Mouse (Mus musculus): Measurements from ENCODE around the gene S1pr4. TPM values are rescaled to one million over a fixed set of nuclear protein-coding genes. Genes with fewer than 3 reads are reported as not detected.

The S1pr4 gene
- polyA plus RNA-seq, 1 experiment from 2014 or later = 0.99 TPM

DNA sequence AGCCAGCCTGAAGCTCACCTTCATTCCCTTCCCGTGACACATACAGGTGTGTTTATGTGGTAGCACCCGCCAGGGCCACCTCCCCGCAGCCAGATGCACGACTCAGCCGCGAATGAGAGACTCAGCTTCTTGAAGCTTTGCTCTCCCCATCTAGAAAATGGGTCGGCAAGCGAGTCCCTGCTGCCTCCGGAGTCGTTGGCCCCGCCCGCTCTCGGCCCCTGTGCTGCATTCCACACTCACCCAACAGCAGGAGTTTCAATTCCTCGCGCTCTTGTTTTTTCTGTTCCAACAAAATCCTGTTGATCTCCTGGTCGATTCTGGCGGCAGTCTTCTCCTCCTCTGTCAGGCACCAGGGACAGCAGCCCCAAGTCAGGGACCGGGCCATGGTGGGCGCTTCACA lies 23.6 kb upstream of the S1pr4 start:
- Histone ChIP-seq H3K9ac (ENCODE audit: low read depth, low read length) (peak overlapping the region; percentile 51; the same call in 1 of the 2 replicates), H3K27ac (ENCODE audit: low read length) (peak overlapping the region; percentile 54; the same call in 1 of the 2 replicates), H3K4me3 (ENCODE audit: low read length) (peak overlapping the region; percentile 19; the same call in 1 of the 2 replicates), H3K9me3 (ENCODE audit: control insufficient read depth, low read length) (no peaks in the 10 kb centered on the region), H3K27me3 (replicated peaks; ENCODE audit: control insufficient read depth, insufficient read depth, low read length) (no peaks in the 10 kb centered on the region), H3K36me3 (ENCODE audit: control insufficient read depth, insufficient read depth, low read length) (no peaks in the 10 kb centered on the region), H3K4me2 (ENCODE audit: low read depth, low read length) (peak overlapping the region; percentile 6; the same call in 1 of the 2 replicates), H3K4me1 (ENCODE audit: control insufficient read depth, insufficient read depth, low read length) (peaks cover 11% of the 10 kb centered on the region)
- 19% methylated on average over 19 of the region's 19 CpGs for WGBS
- no peak for ATAC-seq

DNA sequence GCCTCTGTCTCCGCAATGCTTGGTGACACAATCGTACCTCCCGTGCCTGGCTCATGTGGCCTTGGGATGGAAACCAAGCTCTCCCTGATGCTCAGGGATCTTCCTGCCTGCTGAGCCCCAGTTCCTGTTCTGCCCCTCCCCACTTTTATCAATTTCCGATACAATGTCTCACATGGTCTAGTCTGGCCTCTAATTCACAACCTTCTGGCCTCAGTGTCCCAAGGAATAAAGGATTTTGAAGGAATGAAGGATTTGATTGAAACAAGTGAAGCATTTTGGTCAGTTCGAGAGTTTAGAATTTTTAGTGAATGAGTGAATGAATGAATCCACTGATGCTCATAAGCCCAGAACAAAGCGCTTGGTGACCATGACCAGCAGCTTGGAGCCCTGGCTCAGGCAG lies 23.2 kb upstream of the S1pr4 start:
- Histone ChIP-seq H3K36me3 (ENCODE audit: control insufficient read depth, insufficient read depth, low read length) (no peaks in the 10 kb centered on the region), H3K9me3 (ENCODE audit: control insufficient read depth, low read length) (no peaks in the 10 kb centered on the region), H3K27ac (ENCODE audit: low read length) (no peak overlapping the region), H3K9ac (ENCODE audit: low read depth, low read length) (0 out of 2 replicates have a peak overlapping the region, but pooled peaks have one; percentile 51), H3K27me3 (replicated peaks; ENCODE audit: control insufficient read depth, insufficient read depth, low read length) (no peaks in the 10 kb centered on the region), H3K4me3 (ENCODE audit: low read length) (no peak overlapping the region), H3K4me2 (ENCODE audit: low read depth, low read length) (0 out of 2 replicates have a peak overlapping the region, but pooled peaks have one; percentile 6), H3K4me1 (ENCODE audit: control insufficient read depth, insufficient read depth, low read length) (peaks cover 11% of the 10 kb centered on the region)
- no peak for ATAC-seq
- 72% methylated on average over 6 of the region's 6 CpGs for whole genome bisulfite sequencing

DNA sequence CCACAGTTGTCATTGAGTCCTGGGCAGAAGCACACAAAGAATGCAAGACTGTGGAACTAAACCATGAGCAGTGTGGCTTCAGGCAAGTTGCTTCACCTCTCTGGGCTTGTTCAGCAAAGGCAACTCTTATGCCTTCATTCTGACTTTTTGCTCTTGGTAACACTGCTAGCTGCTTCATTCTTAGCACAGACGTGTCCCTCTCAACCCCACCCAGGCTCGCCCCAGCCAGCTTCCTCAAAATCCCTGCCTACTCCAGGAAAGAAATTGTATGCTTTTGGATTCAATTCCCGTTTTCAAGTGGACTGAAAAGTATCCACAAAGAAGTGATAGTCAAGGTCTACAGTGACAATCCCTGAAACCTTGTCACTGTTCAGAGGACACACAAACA lies 20.0 kb upstream of the S1pr4 start:
- H3K27ac ChIP-seq (ENCODE audit: low read length) = no peak overlapping the region
- ATAC-seq = no peak
- no peak overlapping the region for H3K4me3 ChIP-seq (ENCODE audit: low read length)
- H3K9me3 ChIP-seq (ENCODE audit: control insufficient read depth, low read length) = no peaks in the 10 kb centered on the region
- H3K36me3 ChIP-seq (ENCODE audit: control insufficient read depth, insufficient read depth, low read length) = no peaks in the 10 kb centered on the region
- H3K27me3 ChIP-seq (replicated peaks; ENCODE audit: control insufficient read depth, insufficient read depth, low read length) = no peaks in the 10 kb centered on the region
- H3K9ac ChIP-seq (ENCODE audit: low read depth, low read length) = no peak overlapping the region
- H3K4me2 ChIP-seq (ENCODE audit: low read depth, low read length) = no peak overlapping the region
- WGBS = 61% methylated on average over 3 of the region's 3 CpGs
- peaks cover 11% of the 10 kb centered on the region for H3K4me1 ChIP-seq (ENCODE audit: control insufficient read depth, insufficient read depth, low read length)

DNA sequence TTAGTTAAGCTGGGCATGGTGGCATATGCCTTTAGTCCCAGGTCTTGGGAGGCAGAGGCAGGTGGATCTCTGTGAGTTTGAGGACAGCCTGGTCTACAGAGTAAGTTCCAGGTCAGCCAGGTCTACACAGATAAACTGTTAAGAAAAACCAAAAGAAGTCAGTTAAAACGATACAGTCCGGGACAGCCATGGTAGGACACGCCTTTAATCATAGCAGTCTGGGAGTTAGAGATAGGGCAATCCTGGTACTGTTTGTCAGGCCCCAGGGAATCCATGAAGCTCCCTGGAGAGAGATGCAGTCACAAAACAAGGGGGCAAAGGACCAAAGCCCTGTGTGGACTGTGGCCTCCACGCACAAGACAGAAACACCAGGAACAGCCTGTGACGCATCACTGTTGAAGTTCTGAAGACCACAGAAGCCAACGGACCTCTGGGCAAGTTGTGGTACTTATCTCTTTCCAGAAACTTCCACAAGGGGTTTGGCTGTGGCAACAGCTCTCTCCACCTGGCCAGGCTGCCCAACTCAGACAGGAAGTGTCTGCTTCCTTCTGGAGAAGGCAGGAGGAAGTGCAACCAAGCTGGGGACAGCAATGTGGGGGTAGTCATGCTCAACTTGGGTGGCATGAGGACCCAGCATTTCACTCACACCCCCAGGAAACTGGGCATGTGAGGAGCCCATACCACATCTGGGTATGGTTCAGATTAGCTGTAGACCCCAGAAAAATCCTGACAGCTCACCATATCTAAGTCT lies 19.5 kb upstream of the S1pr4 start:
- H3K36me3 ChIP-seq (ENCODE audit: control insufficient read depth, insufficient read depth, low read length) = no peaks in the 10 kb centered on the region
- 74% methylated on average over 6 of the region's 6 CpGs for WGBS
- no peaks in the 10 kb centered on the region for H3K9me3 ChIP-seq (ENCODE audit: control insufficient read depth, low read length)
- H3K27ac ChIP-seq (ENCODE audit: low read length) = no peak overlapping the region
- H3K9ac ChIP-seq (ENCODE audit: low read depth, low read length) = no peak overlapping the region
- H3K4me3 ChIP-seq (ENCODE audit: low read length) = no peak overlapping the region
- no peak for ATAC-seq
- no peak overlapping the region for H3K4me2 ChIP-seq (ENCODE audit: low read depth, low read length)
- peaks cover 11% of the 10 kb centered on the region for H3K4me1 ChIP-seq (ENCODE audit: control insufficient read depth, insufficient read depth, low read length)
- no peaks in the 10 kb centered on the region for H3K27me3 ChIP-seq (replicated peaks; ENCODE audit: control insufficient read depth, insufficient read depth, low read length)

DNA sequence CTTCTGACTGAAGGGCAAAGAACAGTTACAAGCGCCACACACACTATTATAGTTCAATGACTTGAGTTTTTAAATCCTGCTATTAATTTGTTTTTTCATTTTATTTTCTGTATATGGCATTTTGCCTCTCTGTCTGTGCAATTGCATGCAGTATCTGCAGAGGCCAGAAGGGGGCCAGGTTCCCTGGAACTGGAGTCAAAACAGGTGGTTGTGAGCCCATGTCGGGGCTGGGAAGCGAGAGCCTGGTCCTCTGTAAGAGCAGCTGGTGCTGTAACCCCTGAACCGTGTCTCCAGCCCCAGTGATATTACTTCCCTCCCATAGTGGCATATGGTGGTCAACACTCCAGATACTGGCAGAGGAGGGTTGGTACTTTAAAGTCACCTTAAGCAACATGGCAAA lies 18.6 kb upstream of the S1pr4 start:
- no peak overlapping the region for H3K9ac ChIP-seq (ENCODE audit: low read depth, low read length)
- H3K4me2 ChIP-seq (ENCODE audit: low read depth, low read length) = no peak overlapping the region
- peak; percentile 62 for ATAC-seq
- H3K4me1 ChIP-seq (ENCODE audit: control insufficient read depth, insufficient read depth, low read length) = peaks cover 2% of the 10 kb centered on the region; the same call in 1 of the 2 replicates
- 23% methylated on average over 4 of the region's 4 CpGs for WGBS
- no peaks in the 10 kb centered on the region for H3K36me3 ChIP-seq (ENCODE audit: control insufficient read depth, insufficient read depth, low read length)
- no peak overlapping the region for H3K4me3 ChIP-seq (ENCODE audit: low read length)
- H3K9me3 ChIP-seq (ENCODE audit: control insufficient read depth, low read length) = 0 out of 2 replicates have a peak, but pooled peaks cover 5% of the 10 kb centered on the region
- no peaks in the 10 kb centered on the region for H3K27me3 ChIP-seq (replicated peaks; ENCODE audit: control insufficient read depth, insufficient read depth, low read length)
- no peak overlapping the region for H3K27ac ChIP-seq (ENCODE audit: low read length)

DNA sequence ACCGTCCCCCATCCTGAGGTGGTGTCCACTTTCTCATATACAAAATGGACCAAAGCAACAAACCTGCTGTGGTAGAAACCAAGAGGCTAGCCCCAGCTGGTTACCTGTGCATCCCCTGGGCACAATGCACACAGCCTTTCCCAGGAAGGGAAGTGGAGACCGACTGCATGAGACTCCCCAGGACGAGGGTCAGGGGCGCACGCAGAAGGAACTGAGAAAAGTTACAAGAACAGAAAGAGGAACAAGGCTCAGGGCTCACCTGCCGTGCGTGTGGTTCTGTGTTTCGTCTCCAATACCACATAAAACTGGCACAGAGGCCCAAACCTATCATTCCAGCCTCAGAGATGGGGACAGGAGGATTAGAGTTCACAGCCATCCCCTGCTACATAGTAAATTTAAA lies 17.3 kb upstream of the S1pr4 start:
- H3K4me1 ChIP-seq (ENCODE audit: control insufficient read depth, insufficient read depth, low read length) = no peaks in the 10 kb centered on the region
- 0 out of 2 replicates have a peak, but pooled peaks cover 4% of the 10 kb centered on the region for H3K27me3 ChIP-seq (replicated peaks; ENCODE audit: control insufficient read depth, insufficient read depth, low read length)
- H3K9ac ChIP-seq (ENCODE audit: low read depth, low read length) = no peak overlapping the region
- no peaks in the 10 kb centered on the region for H3K36me3 ChIP-seq (ENCODE audit: control insufficient read depth, insufficient read depth, low read length)
- no peak overlapping the region for H3K4me2 ChIP-seq (ENCODE audit: low read depth, low read length)
- 72% methylated on average over 8 of the region's 8 CpGs for WGBS
- ATAC-seq = no peak
- H3K9me3 ChIP-seq (ENCODE audit: control insufficient read depth, low read length) = 0 out of 2 replicates have a peak, but pooled peaks cover 5% of the 10 kb centered on the region
- no peak overlapping the region for H3K4me3 ChIP-seq (ENCODE audit: low read length)
- no peak overlapping the region for H3K27ac ChIP-seq (ENCODE audit: low read length)

DNA sequence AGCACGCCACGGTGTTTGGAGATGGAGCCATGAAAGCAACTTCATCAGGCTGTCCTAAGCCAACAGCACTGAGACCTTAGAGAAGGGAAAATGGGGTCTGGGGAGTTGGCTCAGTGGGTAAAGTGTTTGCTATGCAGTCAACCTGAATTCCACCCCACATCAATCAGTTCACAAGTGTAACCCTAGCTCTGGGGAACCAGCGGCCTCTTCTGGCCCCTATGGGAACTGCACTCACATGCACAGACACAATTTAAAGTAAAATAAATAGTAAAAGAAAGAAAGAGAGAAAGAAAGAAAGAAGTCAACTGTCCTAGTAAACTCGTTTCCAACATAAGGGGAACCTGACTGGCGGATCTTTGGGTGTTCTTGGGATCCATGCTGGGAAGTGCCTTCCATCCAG lies 13.9 kb upstream of the S1pr4 start:
- Histone ChIP-seq H3K4me1 (ENCODE audit: control insufficient read depth, insufficient read depth, low read length) (no peaks in the 10 kb centered on the region), H3K36me3 (ENCODE audit: control insufficient read depth, insufficient read depth, low read length) (no peaks in the 10 kb centered on the region), H3K4me3 (ENCODE audit: low read length) (no peak overlapping the region), H3K27ac (ENCODE audit: low read length) (no peak overlapping the region), H3K9ac (ENCODE audit: low read depth, low read length) (no peak overlapping the region), H3K4me2 (ENCODE audit: low read depth, low read length) (no peak overlapping the region), H3K27me3 (replicated peaks; ENCODE audit: control insufficient read depth, insufficient read depth, low read length) (0 out of 2 replicates have a peak, but pooled peaks cover 4% of the 10 kb centered on the region), H3K9me3 (ENCODE audit: control insufficient read depth, low read length) (0 out of 2 replicates have a peak, but pooled peaks cover 5% of the 10 kb centered on the region)
- ATAC-seq = no peak
- 86% methylated on average over 5 of the region's 5 CpGs for WGBS

DNA sequence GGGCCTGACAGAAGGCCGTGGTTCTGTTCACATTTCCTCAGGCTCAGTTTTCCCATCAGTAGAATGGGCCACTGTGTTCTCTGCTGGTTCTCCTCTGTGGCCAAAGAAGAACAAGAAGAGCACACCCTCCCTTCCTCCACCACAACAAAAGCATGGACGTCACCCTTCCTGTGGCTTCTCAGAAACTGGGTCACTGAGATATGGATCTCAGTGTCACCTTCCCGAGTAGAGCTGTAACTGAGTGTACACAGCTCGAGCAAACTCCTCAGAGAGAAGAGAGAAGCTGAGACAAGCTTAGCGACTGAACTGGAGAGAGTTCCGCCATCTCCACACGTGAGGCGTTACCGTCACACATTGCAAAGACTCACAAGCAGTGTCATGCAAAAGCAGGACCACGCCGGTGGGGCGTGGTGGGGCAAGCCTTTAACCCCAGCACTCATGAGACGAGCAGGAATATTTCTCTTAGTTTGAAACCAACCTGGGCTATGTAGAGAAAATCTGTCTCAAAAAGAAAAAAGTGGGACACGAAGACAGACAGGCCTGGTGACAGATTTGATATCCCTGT lies 10.4 kb upstream of the S1pr4 start:
- Histone ChIP-seq H3K27me3 (replicated peaks; ENCODE audit: control insufficient read depth, insufficient read depth, low read length) (0 out of 2 replicates have a peak, but pooled peaks cover 4% of the 10 kb centered on the region), H3K9me3 (ENCODE audit: control insufficient read depth, low read length) (0 out of 2 replicates have a peak, but pooled peaks cover 5% of the 10 kb centered on the region), H3K4me2 (ENCODE audit: low read depth, low read length) (no peak overlapping the region), H3K9ac (ENCODE audit: low read depth, low read length) (no peak overlapping the region), H3K4me3 (ENCODE audit: low read length) (no peak overlapping the region), H3K36me3 (ENCODE audit: control insufficient read depth, insufficient read depth, low read length) (no peaks in the 10 kb centered on the region), H3K27ac (ENCODE audit: low read length) (no peak overlapping the region), H3K4me1 (ENCODE audit: control insufficient read depth, insufficient read depth, low read length) (no peaks in the 10 kb centered on the region)
- 73% methylated on average over 14 of the region's 14 CpGs for WGBS
- ATAC-seq = no peak

DNA sequence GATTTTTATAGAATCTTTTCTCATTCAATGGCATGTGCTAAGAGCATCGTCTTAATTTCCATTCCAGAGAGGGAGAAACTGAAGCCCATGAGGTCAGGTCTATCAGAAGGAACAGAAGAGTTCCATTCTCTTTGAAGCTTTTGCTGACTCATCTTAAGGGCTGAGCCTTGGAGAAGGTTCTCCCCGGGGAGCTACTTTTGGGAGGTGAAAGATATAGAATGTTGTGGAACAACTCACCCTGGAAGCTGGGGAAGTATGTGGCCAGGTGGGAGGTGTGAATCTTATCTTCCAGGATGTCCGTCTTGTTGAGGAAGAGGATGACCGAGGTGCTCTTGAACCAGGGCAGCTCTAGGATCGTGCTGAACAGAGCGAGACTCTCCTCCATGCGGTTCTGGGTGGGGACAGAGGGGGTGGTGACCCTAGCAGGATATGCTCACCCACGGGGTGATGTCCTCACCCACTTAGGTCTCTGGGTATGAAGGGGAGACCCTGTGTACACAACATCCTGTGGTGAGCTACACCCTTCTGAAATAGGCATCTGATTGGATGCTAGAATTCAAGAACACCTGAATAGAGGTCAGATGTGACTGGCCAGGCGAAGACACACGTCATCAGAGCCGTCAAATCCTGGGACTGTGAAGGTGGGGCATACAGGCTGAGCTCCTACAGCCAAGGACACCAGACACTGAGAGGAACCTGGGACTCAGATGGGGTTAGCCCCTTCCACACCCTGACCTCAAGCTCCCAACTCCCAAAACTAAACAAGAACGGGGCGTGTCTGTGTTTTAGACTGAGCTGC lies 8.0 kb upstream of the S1pr4 start:
- Histone ChIP-seq H3K4me1 (ENCODE audit: control insufficient read depth, insufficient read depth, low read length) (peaks cover 2% of the 10 kb centered on the region; the same call in 1 of the 2 replicates), H3K9me3 (ENCODE audit: control insufficient read depth, low read length) (no peaks in the 10 kb centered on the region), H3K36me3 (ENCODE audit: control insufficient read depth, insufficient read depth, low read length) (no peaks in the 10 kb centered on the region), H3K27me3 (replicated peaks; ENCODE audit: control insufficient read depth, insufficient read depth, low read length) (0 out of 2 replicates have a peak, but pooled peaks cover 4% of the 10 kb centered on the region), H3K9ac (ENCODE audit: low read depth, low read length) (no peak overlapping the region), H3K4me2 (ENCODE audit: low read depth, low read length) (no peak overlapping the region), H3K27ac (ENCODE audit: low read length) (no peak overlapping the region), H3K4me3 (ENCODE audit: low read length) (no peak overlapping the region)
- 70% methylated on average over 13 of the region's 13 CpGs for WGBS
- ATAC-seq = no peak

Data from intestine, embryonic 16.5 days (tissue).